Mouse (Mus musculus): ENCODE measurements around the gene Hoxd8. TPM values are rescaled to one million over a fixed set of nuclear protein-coding genes. Genes with fewer than 3 reads are reported as not detected.
A peak's percentile ranks its signal among the peaks of the same experiment; 100 is the strongest.

The Hoxd8 gene
- polyA plus RNA-seq, 1 experiment from 2014 or later: 45.6 TPM

- ATAC-seq (ENCODE audit: low FRiP score, low TSS enrichment): no peak
- peaks cover 80% of the 10 kb centered on the region for H3K4me1 ChIP-seq (ENCODE audit: insufficient read depth, low read length)
- peaks cover 7% of the 10 kb centered on the region; the same call in 1 of the 2 replicates for H3K27me3 ChIP-seq (ENCODE audit: insufficient read depth, low read length)
- H3K4me2 ChIP-seq (replicated peaks; ENCODE audit: low read depth, low read length): peak overlapping the region; percentile 76
- H3K4me3 ChIP-seq (ENCODE audit: low read length): peak overlapping the region; percentile 49
- H3K36me3 ChIP-seq (ENCODE audit: insufficient read depth, low read length): peaks cover 2% of the 10 kb centered on the region; the same call in 1 of the 2 replicates
- H3K9ac ChIP-seq (replicated peaks; ENCODE audit: low read length): peak overlapping the region; percentile 67
- H3K9me3 ChIP-seq (ENCODE audit: low read length): no peaks in the 10 kb centered on the region
- WGBS: 32% methylated on average over 9 of the region's 9 CpGs
- peak overlapping the region; percentile 62; the same call in 1 of the 2 replicates for H3K27ac ChIP-seq (ENCODE audit: low read length)
Measured at GRCm38 (mm10) chr2:74731799-74732512, 27.5 kb downstream of the Hoxd8 start.

DNA sequence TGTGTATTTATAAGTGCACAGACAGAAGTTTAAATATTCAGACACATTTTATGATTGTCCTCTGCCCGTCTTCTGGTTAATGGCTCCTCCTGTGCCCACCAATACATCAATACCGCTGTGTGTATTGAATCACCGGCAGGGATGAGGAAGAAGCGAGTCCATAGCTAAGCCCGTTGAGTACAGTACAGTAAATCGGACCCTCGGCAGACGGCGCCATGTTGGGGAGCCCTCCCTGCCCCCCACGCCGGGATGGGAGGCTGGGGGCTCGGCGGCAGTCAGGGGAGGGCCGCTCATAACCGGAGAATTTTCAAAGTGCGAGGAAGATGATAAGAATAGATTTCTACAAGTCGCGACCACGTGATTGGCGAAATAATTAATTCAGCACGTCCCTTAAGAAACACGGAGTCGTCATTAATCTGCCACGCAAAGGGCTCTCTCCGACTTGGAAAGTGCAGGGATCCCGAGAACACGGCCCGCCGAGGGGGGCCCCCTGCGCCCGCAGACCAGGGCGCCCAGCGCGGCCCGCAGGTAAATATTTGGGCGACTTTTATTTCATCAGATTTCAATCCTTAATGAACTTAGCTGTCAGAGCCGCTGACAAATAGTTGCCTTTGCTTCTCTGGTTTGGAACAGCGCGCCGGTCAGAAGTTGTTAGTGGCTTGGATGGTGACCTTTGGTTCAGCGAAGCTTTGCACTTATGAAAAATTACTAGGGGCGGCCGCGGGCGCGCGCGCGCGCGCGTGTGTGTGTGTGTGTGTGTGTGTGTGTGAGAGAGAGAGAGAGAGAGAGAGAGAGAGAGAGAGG, 28.3 kb downstream of the Hoxd8 start:
- no peaks in the 10 kb centered on the region for H3K9me3 ChIP-seq (ENCODE audit: low read length)
- peaks cover 2% of the 10 kb centered on the region; the same call in 1 of the 2 replicates for H3K36me3 ChIP-seq (ENCODE audit: insufficient read depth, low read length)
- H3K4me3 ChIP-seq (ENCODE audit: low read length): peak overlapping the region; percentile 49
- H3K27ac ChIP-seq (ENCODE audit: low read length): peak overlapping the region; percentile 62
- H3K27me3 ChIP-seq (ENCODE audit: insufficient read depth, low read length): peaks cover 12% of the 10 kb centered on the region
- 1% methylated on average over 52 of the region's 52 CpGs for WGBS
- peak overlapping the region; percentile 76 for H3K4me2 ChIP-seq (replicated peaks; ENCODE audit: low read depth, low read length)
- H3K9ac ChIP-seq (replicated peaks; ENCODE audit: low read length): peak overlapping the region; percentile 67
- no peak for ATAC-seq (ENCODE audit: low FRiP score, low TSS enrichment)
- peaks cover 79% of the 10 kb centered on the region for H3K4me1 ChIP-seq (ENCODE audit: insufficient read depth, low read length)

DNA sequence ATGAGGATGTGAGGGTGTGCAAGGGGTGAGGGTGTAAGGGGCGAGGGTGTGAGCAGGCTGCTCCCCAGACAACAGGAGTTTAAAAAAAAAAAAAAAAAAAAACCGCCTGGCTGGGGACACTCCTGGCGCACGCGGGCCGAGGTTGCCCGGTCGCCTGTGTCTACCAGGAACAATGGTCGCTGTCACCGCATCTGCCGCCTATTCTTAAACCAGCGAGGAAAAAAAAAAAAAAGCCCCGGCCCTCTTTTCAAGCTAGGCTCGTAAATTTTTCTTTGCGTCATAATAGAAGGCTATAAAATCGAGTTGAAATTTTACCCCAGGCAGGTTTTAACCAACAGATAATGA, 28.9 kb downstream of the Hoxd8 start:
- peak overlapping the region; percentile 49 for H3K4me3 ChIP-seq (ENCODE audit: low read length)
- 3% methylated on average over 16 of the region's 16 CpGs for WGBS
- H3K9ac ChIP-seq (replicated peaks; ENCODE audit: low read length): peak overlapping the region; percentile 67
- H3K27me3 ChIP-seq (ENCODE audit: insufficient read depth, low read length): peaks cover 12% of the 10 kb centered on the region
- no peaks in the 10 kb centered on the region for H3K9me3 ChIP-seq (ENCODE audit: low read length)
- H3K4me1 ChIP-seq (ENCODE audit: insufficient read depth, low read length): peaks cover 79% of the 10 kb centered on the region
- H3K4me2 ChIP-seq (replicated peaks; ENCODE audit: low read depth, low read length): peak overlapping the region; percentile 76
- H3K36me3 ChIP-seq (ENCODE audit: insufficient read depth, low read length): peaks cover 2% of the 10 kb centered on the region; the same call in 1 of the 2 replicates
- H3K27ac ChIP-seq (ENCODE audit: low read length): peak overlapping the region; percentile 62
- no peak for ATAC-seq (ENCODE audit: low FRiP score, low TSS enrichment)

DNA sequence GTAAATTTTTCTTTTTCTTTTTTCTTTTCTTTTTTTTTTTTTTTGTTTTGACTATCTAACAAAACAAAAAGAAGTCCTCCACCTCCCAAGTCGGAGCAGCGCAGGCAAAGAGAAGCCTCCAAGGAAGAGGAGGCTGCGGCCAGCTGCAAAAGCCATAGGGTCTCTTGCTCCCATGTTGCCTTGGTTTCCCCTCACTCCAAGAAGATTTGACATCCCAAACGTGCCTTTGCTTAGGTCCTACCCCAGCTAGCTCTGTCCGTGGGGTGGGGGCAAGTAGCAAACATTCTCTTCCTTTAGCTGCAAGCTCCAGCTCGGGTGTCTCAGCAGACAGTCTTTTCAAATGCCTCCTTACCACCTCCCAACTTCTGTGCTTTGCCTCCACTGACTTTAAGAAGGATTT, 29.4 kb downstream of the Hoxd8 start:
- Histone ChIP-seq H3K4me1 (ENCODE audit: insufficient read depth, low read length) (peaks cover 79% of the 10 kb centered on the region), H3K9me3 (ENCODE audit: low read length) (no peaks in the 10 kb centered on the region), H3K36me3 (ENCODE audit: insufficient read depth, low read length) (peaks cover 2% of the 10 kb centered on the region; the same call in 1 of the 2 replicates), H3K27me3 (ENCODE audit: insufficient read depth, low read length) (peaks cover 12% of the 10 kb centered on the region), H3K4me2 (replicated peaks; ENCODE audit: low read depth, low read length) (peak overlapping the region; percentile 76), H3K4me3 (ENCODE audit: low read length) (peak overlapping the region; percentile 49), H3K27ac (ENCODE audit: low read length) (peak overlapping the region; percentile 62), H3K9ac (replicated peaks; ENCODE audit: low read length) (peak overlapping the region; percentile 67)
- WGBS: 16% methylated on average over 6 of the region's 6 CpGs
- no peak for ATAC-seq (ENCODE audit: low FRiP score, low TSS enrichment)

GRCm38 (mm10) chr2:74734451-74734850, 30.0 kb downstream of the Hoxd8 start:
- peak overlapping the region; percentile 78 for H3K4me2 ChIP-seq (replicated peaks; ENCODE audit: low read depth, low read length)
- peak overlapping the region; percentile 44 for H3K4me3 ChIP-seq (ENCODE audit: low read length)
- no peaks in the 10 kb centered on the region for H3K9me3 ChIP-seq (ENCODE audit: low read length)
- peaks cover 80% of the 10 kb centered on the region for H3K4me1 ChIP-seq (ENCODE audit: insufficient read depth, low read length)
- WGBS: 9% methylated on average over 13 of the region's 13 CpGs
- peak overlapping the region; percentile 68 for H3K9ac ChIP-seq (replicated peaks; ENCODE audit: low read length)
- H3K27me3 ChIP-seq (ENCODE audit: insufficient read depth, low read length): peaks cover 12% of the 10 kb centered on the region
- H3K27ac ChIP-seq (ENCODE audit: low read length): peak overlapping the region; percentile 80
- no peak for ATAC-seq (ENCODE audit: low FRiP score, low TSS enrichment)
- peaks cover 2% of the 10 kb centered on the region; the same call in 1 of the 2 replicates for H3K36me3 ChIP-seq (ENCODE audit: insufficient read depth, low read length)

DNA sequence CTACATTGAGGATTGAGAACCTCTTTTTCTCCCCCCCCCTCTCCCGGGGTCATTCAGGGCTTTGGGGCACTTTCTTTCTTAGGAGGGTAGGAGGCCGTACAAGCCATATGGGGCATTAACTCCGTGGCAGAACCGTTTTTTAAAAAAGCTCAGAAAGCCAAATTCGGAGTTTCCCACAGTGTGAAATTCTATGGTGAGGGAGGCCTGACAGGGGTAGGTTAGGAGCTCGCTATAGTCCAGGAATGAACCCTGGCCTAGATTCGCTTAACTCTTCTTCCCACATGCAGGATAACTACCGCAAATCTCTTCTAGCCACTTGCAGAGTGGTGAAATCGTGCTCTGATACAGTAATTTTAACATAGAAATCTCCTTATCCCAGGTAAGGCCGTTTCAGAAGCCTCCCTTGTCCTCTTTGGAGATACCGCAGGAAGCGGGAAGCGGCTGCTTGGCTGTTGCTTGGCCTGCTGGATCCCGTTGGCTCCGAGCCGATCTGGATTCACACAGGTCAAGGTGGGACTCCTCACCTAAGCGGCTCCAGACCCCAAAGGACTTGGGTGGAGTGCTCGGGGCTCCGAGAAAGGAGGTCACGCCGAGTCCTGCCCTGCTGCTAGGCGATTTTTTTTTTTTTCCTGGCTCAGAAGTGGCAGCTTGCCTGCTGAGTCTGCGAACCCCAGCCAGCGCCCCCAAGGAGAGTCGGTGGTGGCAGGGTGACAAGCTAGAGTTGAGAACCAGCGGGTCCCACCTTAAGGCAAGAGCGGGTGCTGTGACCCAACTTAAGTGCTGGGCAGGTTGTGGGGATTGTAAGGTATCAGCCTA, 30.8 kb downstream of the Hoxd8 start:
- ATAC-seq (ENCODE audit: low FRiP score, low TSS enrichment): no peak
- peaks cover 12% of the 10 kb centered on the region for H3K27me3 ChIP-seq (ENCODE audit: insufficient read depth, low read length)
- peak overlapping the region; percentile 68 for H3K9ac ChIP-seq (replicated peaks; ENCODE audit: low read length)
- H3K4me1 ChIP-seq (ENCODE audit: insufficient read depth, low read length): peaks cover 88% of the 10 kb centered on the region
- H3K36me3 ChIP-seq (ENCODE audit: insufficient read depth, low read length): peaks cover 2% of the 10 kb centered on the region; the same call in 1 of the 2 replicates
- WGBS: 33% methylated on average over 27 of the region's 27 CpGs
- H3K9me3 ChIP-seq (ENCODE audit: low read length): no peaks in the 10 kb centered on the region
- H3K27ac ChIP-seq (ENCODE audit: low read length): peak overlapping the region; percentile 80
- H3K4me2 ChIP-seq (replicated peaks; ENCODE audit: low read depth, low read length): peak overlapping the region; percentile 78
- H3K4me3 ChIP-seq (ENCODE audit: low read length): peak overlapping the region; percentile 44

- Histone ChIP-seq H3K9me3 (ENCODE audit: low read length) (no peaks in the 10 kb centered on the region), H3K4me2 (replicated peaks; ENCODE audit: low read depth, low read length) (peak overlapping the region; percentile 78), H3K4me1 (ENCODE audit: insufficient read depth, low read length) (peaks cover 95% of the 10 kb centered on the region), H3K27ac (ENCODE audit: low read length) (peak overlapping the region; percentile 80), H3K36me3 (ENCODE audit: insufficient read depth, low read length) (peaks cover 2% of the 10 kb centered on the region; the same call in 1 of the 2 replicates), H3K9ac (replicated peaks; ENCODE audit: low read length) (peak overlapping the region; percentile 68), H3K4me3 (ENCODE audit: low read length) (peak overlapping the region; percentile 44), H3K27me3 (ENCODE audit: insufficient read depth, low read length) (peaks cover 12% of the 10 kb centered on the region)
- ATAC-seq (ENCODE audit: low FRiP score, low TSS enrichment): no peak
- 15% methylated on average over 42 of the region's 42 CpGs for WGBS
Measured at GRCm38 (mm10) chr2:74735851-74736687, 31.7 kb downstream of the Hoxd8 start.

- Histone ChIP-seq H3K36me3 (ENCODE audit: insufficient read depth, low read length) (no peaks in the 10 kb centered on the region), H3K4me1 (ENCODE audit: insufficient read depth, low read length) (peaks cover 97% of the 10 kb centered on the region), H3K27me3 (ENCODE audit: insufficient read depth, low read length) (peaks cover 12% of the 10 kb centered on the region), H3K27ac (ENCODE audit: low read length) (peak overlapping the region; percentile 81), H3K9ac (replicated peaks; ENCODE audit: low read length) (peak overlapping the region; percentile 68), H3K9me3 (ENCODE audit: low read length) (no peaks in the 10 kb centered on the region), H3K4me2 (replicated peaks; ENCODE audit: low read depth, low read length) (peak overlapping the region; percentile 78), H3K4me3 (ENCODE audit: low read length) (peak overlapping the region; percentile 44)
- WGBS: 32% methylated on average over 15 of the region's 15 CpGs
- ATAC-seq (ENCODE audit: low FRiP score, low TSS enrichment): no peak
Measured at GRCm38 (mm10) chr2:74736688-74737577, 32.5 kb downstream of the Hoxd8 start.

Measured in kidney, embryonic 16.5 days (tissue).